Mouse (Mus musculus) forebrain, embryonic 16.5 days (tissue): ENCODE measurements around the gene Gnai2. TPM values are rescaled to one million over a fixed set of nuclear protein-coding genes. Genes with fewer than 3 reads are reported as not detected.

Source experiments
- ATAC-seq: fragments of 200-750 bp; cut with Nextera tagmentation; 2 replicates; pipeline ENCODE4 v1.8.0; 2017; ENCODE audit warnings: mild to moderate bottlenecking, moderate library complexity
- H3K27ac ChIP-seq: fragments of 300-500 bp; sonication (generic); 2 replicates; pipeline ENCODE4 v1.5.1; 2014; ENCODE audit warnings: low read length, control low read depth
- H3K27me3 ChIP-seq: fragments of 300-500 bp; sonication (generic); replicated peaks from 2 replicates; pipeline ENCODE4 v1.6.1; 2014; ENCODE audit warnings: low read length; ENCODE audit not compliant: control insufficient read depth, insufficient read depth
- H3K36me3 ChIP-seq: fragments of 300-500 bp; sonication (generic); 2 replicates; pipeline ENCODE4 v1.6.1; 2014; ENCODE audit not compliant: control insufficient read depth, insufficient read depth
- H3K4me1 ChIP-seq: fragments of 300-500 bp; sonication (generic); replicated peaks from 2 replicates; pipeline ENCODE4 v1.6.1; 2014; ENCODE audit warnings: low read length; ENCODE audit not compliant: control insufficient read depth, insufficient read depth
- H3K4me2 ChIP-seq: fragments of 300-500 bp; sonication (generic); 2 replicates; pipeline ENCODE4 v1.6.1; 2014; ENCODE audit warnings: mild to moderate bottlenecking, low read length, control low read depth
- H3K4me3 ChIP-seq: fragments of 300-500 bp; sonication (generic); replicated peaks from 2 replicates; pipeline ENCODE4 v1.5.1; 2014; ENCODE audit warnings: mild to moderate bottlenecking, low read length, control low read depth
- H3K9ac ChIP-seq: fragments of 300-500 bp; sonication (generic); replicated peaks from 2 replicates; pipeline ENCODE4 v1.6.1; 2014; ENCODE audit warnings: low read depth, low read length, control low read depth
- H3K9me3 ChIP-seq: fragments of 300-500 bp; sonication (generic); 2 replicates; pipeline ENCODE4 v1.6.1; 2016; ENCODE audit warnings: low read length; ENCODE audit not compliant: control insufficient read depth
- WGBS: fragments of 180-500 bp; shearing (Covaris S2); extraction: QIAGEN DNeasy Blood & Tissue Kit; methylation state at CpG from one replicate; pipeline ENCODE4 v1.1.7; 2014; 5-methylcytosine and 5-hydroxymethylcytosine counted together
- polyA plus RNA-seq: library from polyadenylated mRNA; unstranded; fragments of >200 nt; fragmentation: Nextera tagmentation; extraction: Ambion mirVana; gene quantifications from 2 replicates; pipeline ENCODE4 v1.2.1, GENCODE M21; 2015

Gnai2 gene
- polyA plus RNA-seq, 1 experiment from 2014 or later = 299 TPM

DNA sequence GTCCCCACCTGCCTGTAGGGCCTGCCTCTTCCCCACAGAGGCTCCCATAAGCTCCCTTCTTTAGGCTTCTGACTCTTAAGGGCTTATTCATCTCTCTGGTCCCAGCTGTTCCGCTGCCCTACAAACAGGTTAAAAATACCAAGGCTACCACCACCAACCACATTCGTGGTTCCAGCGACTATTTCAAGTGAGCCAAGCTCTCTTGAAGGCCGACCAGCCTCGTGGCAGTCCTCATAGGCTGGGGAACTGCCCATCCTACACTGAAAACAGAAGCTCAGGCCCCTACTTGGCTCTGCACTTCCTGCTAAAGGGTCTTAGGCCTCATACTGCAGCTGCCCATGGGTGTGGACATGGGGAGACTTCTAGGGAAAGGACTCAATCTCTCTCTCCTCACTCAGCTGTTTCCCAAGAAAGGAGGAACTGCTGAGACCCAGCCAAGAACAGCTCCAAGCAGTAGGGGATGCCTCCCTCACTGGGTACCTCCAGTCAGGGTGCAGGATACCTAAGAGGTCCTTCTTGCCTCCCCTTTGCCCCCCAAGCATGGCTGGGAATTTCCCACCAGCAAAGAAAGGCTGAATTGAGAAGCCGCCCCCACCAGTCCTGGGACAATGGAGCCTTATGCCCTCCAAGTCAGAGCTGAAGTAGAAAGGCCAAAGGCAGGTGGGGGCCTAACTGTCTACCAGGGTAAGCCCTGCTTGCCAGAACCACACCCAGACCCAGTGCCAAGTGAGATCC is 23.5 kb downstream of the Gnai2 start:
- H3K9ac ChIP-seq = peak overlapping the region; percentile 90
- peaks cover 18% of the 10 kb centered on the region for H3K36me3 ChIP-seq
- 57% methylated on average over 6 of the region's 6 CpGs for WGBS
- H3K27ac ChIP-seq = peak overlapping the region; percentile 98
- H3K4me3 ChIP-seq = peak overlapping the region; percentile 46
- peaks cover 13% of the 10 kb centered on the region for H3K4me1 ChIP-seq
- no peaks in the 10 kb centered on the region for H3K9me3 ChIP-seq
- H3K27me3 ChIP-seq = no peaks in the 10 kb centered on the region
- peak overlapping the region; percentile 85 for H3K4me2 ChIP-seq
- no peak for ATAC-seq

DNA sequence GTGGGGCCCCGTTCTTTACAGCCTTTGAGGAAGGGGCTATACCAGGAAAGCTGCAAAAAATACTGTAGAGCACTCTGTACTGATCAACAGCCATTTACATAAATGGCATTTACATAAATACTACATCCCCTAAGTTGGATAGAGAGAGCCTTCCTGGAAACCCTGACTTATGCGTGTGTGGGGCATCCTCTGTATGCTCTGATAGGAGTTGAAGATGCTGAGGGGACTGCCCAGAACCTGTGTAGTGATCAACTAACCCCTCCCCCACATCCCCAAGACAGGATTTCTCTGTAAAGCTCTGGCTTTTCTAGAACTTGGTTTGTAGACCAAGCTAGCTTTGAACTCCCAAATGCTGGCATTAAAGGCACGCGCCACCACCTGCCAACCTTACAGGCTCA is 25.7 kb downstream of the Gnai2 start:
- Histone ChIP-seq H3K9ac (no peak overlapping the region), H3K4me1 (peaks cover 18% of the 10 kb centered on the region), H3K4me3 (no peak overlapping the region), H3K4me2 (no peak overlapping the region), H3K27ac (no peak overlapping the region), H3K9me3 (no peaks in the 10 kb centered on the region), H3K27me3 (no peaks in the 10 kb centered on the region), H3K36me3 (no peaks in the 10 kb centered on the region)
- 63% methylated on average over 4 of the region's 4 CpGs for WGBS
- ATAC-seq = no peak

DNA sequence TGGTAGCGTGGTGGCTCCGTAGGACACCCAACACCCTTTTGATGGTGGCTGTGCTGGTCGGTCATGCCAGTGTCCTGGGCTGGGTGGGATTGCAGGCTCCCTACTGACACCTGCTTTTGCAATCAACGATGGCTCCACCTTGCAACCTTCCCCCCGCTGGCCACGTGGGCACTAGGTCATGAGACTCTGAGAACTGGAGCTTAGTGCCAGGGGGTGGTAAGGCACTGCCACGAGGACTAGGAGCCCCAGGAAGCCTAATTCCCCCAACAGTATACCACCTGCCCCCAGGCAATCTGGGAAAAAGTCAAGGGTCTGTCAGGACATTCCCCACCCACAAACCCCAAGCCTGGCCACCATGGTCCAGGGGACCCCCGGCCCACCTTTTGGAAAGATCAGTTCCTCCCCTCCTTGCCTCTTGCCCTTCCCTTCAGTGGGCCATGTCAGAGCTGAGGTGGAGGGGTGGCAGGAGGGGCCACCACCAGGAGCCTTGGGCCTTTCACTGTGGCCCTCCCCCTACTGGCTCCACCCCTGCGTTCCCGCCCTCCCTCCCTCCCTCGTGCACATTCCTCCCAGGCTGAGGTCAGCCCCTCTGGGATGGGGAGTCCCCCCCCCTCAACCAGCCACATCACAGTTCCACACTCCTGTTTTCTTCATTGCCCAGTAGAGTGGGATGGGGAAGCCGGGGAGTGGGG is 26.3 kb downstream of the Gnai2 start, which contains the start of gene Sema3b:
Gene Sema3b (minus strand): TSS at position 489 of the 692 bp plus-strand sequence.
- Histone ChIP-seq H3K27me3 (no peaks in the 10 kb centered on the region), H3K27ac (no peak within 1 kb of the TSS), H3K36me3 (no peaks in the 10 kb centered on the region), H3K4me1 (peaks cover 19% of the 10 kb centered on the region), H3K9me3 (no peaks in the 10 kb centered on the region), H3K4me3 (no peak within 1 kb of the TSS), H3K9ac (no peak within 1 kb of the TSS), H3K4me2 (no peak within 1 kb of the TSS)
- ATAC-seq = no peak
- 47% methylated on average over 11 of the region's 12 CpGs for WGBS

DNA sequence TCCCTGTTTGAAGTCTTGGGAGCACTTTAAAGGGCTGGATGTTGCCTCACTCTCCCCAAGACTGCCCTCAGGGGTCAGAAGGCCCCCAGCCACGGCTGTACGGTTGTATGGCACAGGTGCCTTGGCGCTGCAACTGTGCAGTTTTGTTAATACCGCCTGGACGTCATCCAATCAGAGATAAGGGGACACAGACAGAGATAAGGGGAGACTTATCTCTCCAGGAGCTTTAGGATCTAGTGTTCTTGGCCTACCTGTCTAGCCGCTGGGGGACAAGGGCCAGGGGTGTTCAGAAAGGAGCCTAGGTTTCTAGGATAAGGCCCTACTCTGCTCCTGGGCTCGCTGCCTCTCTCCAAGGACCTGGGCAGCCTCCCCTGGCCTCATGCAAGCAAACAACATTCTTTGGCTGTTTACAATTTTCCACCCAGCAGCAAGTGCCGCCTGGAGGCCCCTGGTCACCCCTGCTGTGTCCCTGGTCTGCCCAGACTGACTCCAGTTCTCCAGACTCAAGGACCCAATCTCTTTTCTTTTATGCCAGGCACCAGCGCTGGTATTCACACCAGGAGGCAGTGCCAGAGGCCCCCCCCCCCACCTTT is 27.4 kb downstream of the Gnai2 start:
- H3K4me2 ChIP-seq = no peak overlapping the region
- H3K9me3 ChIP-seq = no peaks in the 10 kb centered on the region
- H3K36me3 ChIP-seq = no peaks in the 10 kb centered on the region
- ATAC-seq = no peak
- H3K4me1 ChIP-seq = peaks cover 15% of the 10 kb centered on the region
- H3K9ac ChIP-seq = no peak overlapping the region
- H3K4me3 ChIP-seq = no peak overlapping the region
- H3K27ac ChIP-seq = no peak overlapping the region
- 64% methylated on average over 9 of the region's 9 CpGs for WGBS
- no peaks in the 10 kb centered on the region for H3K27me3 ChIP-seq

DNA sequence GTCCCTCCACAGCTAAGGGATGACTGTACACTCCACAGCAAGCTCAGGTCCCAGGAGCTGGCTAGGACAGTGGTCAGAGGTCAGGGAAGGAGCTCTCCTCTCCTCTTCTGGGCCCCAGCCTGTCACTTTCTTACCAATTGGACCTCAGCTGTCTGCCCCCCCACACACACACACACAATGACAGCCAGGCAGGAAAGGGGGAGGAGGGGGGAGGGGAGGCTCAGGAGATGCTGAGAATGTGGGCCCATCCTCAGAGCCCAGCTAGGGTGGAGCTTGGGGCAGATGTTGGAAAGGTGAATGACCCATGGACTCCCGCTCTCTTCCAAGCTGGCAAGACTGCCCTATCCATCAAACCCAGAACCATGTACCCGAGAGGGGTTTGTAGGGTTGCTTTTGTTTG is 28.1 kb downstream of the Gnai2 start:
- Histone ChIP-seq H3K4me1 (peaks cover 15% of the 10 kb centered on the region), H3K27ac (no peak overlapping the region), H3K9ac (no peak overlapping the region; the same call in 1 of the 2 replicates), H3K36me3 (no peaks in the 10 kb centered on the region), H3K4me2 (no peak overlapping the region), H3K4me3 (no peak overlapping the region), H3K27me3 (no peaks in the 10 kb centered on the region), H3K9me3 (no peaks in the 10 kb centered on the region)
- 75% methylated on average over 2 of the region's 2 CpGs for WGBS
- ATAC-seq = no peak

DNA sequence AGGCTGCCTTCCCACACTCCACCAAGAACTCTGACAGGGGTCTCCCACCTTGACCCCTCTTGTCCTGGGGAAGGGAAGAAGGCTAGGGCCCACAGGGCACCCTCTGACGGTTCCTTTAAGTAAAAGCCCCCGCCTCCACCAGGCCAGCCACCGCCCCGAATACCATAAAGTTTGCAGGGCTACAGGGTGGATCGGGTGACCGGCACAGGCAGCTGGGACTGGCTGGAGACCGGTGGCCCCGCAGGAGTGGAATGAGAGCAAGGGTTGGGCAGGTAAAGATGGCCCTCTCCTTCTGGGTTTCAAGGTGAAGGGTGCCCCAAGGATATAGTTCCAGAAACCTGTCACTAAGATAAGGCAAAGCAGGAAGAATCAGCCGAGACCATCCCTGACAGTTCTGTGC is 28.6 kb downstream of the Gnai2 start:
- Histone ChIP-seq H3K27ac (no peak overlapping the region), H3K4me2 (no peak overlapping the region), H3K36me3 (no peaks in the 10 kb centered on the region), H3K9me3 (no peaks in the 10 kb centered on the region), H3K27me3 (no peaks in the 10 kb centered on the region), H3K9ac (no peak overlapping the region), H3K4me1 (peaks cover 10% of the 10 kb centered on the region), H3K4me3 (no peak overlapping the region)
- WGBS = 33% methylated on average over 9 of the region's 9 CpGs
- ATAC-seq = no peak

DNA sequence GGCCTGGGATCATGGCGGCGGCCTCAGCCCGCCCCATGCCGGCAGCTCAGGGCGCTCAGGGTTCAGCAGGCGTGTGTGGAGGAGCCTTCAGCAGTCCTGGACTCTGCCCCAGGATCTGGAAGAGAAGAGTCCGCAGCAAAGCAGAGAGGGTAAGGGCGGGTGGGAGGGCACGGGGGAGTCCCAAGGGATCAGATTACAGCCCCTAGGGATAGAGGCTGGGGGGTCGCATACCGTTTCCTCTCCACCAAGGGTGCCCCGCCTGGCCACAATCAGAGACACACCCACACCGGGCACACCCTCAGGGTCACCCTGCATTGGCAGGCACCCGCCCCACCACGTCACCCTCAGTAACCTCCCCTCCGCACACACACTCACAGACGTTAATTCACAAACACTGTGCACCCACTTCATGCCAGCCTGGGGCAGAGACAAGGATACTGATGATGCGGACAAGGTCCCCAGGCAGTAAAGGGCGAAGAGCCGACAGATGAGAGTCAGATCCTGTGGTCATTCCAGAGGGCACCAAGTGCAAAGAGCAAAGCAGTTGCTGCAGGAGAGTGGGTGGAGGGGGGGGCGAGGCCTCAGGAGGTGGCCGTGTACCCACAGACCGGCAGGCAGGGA is 30.0 kb downstream of the Gnai2 start:
- H3K4me1 ChIP-seq = peaks cover 9% of the 10 kb centered on the region
- no peaks in the 10 kb centered on the region for H3K36me3 ChIP-seq
- H3K9me3 ChIP-seq = no peaks in the 10 kb centered on the region
- 48% methylated on average over 23 of the region's 23 CpGs for WGBS
- ATAC-seq = no peak
- H3K4me3 ChIP-seq = no peak overlapping the region
- H3K27me3 ChIP-seq = no peaks in the 10 kb centered on the region
- no peak overlapping the region for H3K9ac ChIP-seq
- H3K27ac ChIP-seq = no peak overlapping the region
- no peak overlapping the region for H3K4me2 ChIP-seq

DNA sequence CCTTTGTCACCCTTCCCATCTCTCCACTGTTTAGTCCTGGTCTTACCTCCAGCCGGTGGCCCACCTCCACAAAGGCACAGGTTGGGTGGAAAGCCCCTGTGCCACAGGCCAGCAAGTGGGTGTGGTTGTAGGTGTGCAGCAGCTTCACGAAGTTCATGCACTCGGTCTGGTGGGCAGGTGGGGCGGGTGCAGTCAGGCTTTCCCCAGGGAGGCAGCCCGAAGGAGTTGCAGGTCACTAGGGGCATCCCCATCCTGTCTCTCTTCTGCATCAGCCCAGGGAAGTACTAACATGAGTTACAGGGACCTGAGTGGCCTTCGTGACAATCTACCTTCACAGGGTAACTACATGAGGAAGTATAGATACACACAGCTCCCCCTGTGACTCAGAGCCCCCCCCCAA is 31.9 kb downstream of the Gnai2 start:
- ATAC-seq = no peak
- no peaks in the 10 kb centered on the region for H3K9me3 ChIP-seq
- H3K27ac ChIP-seq = no peak overlapping the region
- no peak overlapping the region for H3K4me2 ChIP-seq
- WGBS = 83% methylated on average over 6 of the region's 6 CpGs
- no peaks in the 10 kb centered on the region for H3K36me3 ChIP-seq
- no peak overlapping the region for H3K4me3 ChIP-seq
- H3K4me1 ChIP-seq = peaks cover 9% of the 10 kb centered on the region
- H3K9ac ChIP-seq = no peak overlapping the region
- no peaks in the 10 kb centered on the region for H3K27me3 ChIP-seq

DNA sequence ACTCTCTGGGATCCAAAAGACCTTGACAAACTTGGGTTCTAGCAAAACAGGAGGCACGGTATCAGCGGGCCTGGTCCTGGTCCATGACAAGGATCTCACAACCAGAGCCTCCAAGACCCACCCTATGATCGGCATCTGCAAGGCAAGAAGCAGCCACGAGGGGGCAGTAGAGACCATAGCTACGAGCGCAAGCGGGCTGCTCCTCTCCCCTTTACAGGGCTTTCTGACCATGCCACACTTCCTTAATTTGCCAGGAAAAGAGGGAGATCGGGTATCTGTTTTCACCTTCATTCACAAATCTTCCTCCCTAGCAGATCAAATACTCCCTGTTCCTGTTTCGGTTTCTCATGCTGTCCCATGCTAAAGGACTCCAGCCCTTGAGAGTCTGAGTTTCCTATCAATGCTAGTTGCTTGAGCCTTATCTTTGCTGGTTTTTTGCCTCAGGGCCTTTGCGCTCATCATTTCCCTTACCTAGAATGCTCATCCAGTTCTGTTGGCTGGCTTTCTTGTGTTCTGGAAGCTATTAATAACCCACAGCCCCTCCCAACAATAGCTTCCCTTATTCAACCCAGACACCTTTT is 33.0 kb downstream of the Gnai2 start:
- no peak overlapping the region for H3K27ac ChIP-seq
- H3K4me1 ChIP-seq = peaks cover 9% of the 10 kb centered on the region
- 15% methylated on average over 10 of the region's 10 CpGs for WGBS
- no peak overlapping the region for H3K4me2 ChIP-seq
- peak overlapping the region; percentile 2; the same call in 1 of the 2 replicates for H3K9ac ChIP-seq
- no peak overlapping the region for H3K4me3 ChIP-seq
- no peaks in the 10 kb centered on the region for H3K36me3 ChIP-seq
- ATAC-seq = peak; percentile 78
- no peaks in the 10 kb centered on the region for H3K9me3 ChIP-seq
- no peaks in the 10 kb centered on the region for H3K27me3 ChIP-seq
